Mouse (Mus musculus) G1E (cell line): ENCODE results near the gene Zfp810. TPM values are rescaled to one million over a fixed set of nuclear protein-coding genes. Genes with fewer than 3 reads are reported as not detected.
"Not testable (repeated sequence)": the region's sequence is repeated elsewhere in the genome, so short reads cannot be mapped to it uniquely, and the experiment has no call there.

Source experiments
- ATAC-seq: 2 replicates; pipeline ENCODE4 v1.8.0; 2016; ENCODE audit warnings: mild to moderate bottlenecking; ENCODE audit not compliant: insufficient number of reproducible peaks, poor library complexity, low FRiP score, severe bottlenecking; ENCODE audit errors: extremely low read depth
- DNase-seq: peaks from one replicate; pipeline ENCODE4 v3.0.0; 2012; ENCODE audit warnings: low spot score
- H3K27me3 ChIP-seq: 2 replicates; pipeline ENCODE4 v1.6.1; 2012; ENCODE audit warnings: mild to moderate bottlenecking, low read length, inconsistent platforms; ENCODE audit not compliant: insufficient read depth
- H3K36me3 ChIP-seq: replicated peaks from 2 replicates; pipeline ENCODE3; 2012; ENCODE audit warnings: mild to moderate bottlenecking, inconsistent platforms
- H3K4me1 ChIP-seq: 2 replicates; pipeline ENCODE4 v1.6.1; 2012; ENCODE audit warnings: low read depth, low read length, inconsistent platforms, mixed read lengths; ENCODE audit not compliant: insufficient read depth
- H3K4me3 ChIP-seq: 2 replicates; pipeline ENCODE4 v1.5.1; 2012; ENCODE audit warnings: low read depth, mild to moderate bottlenecking, inconsistent platforms, low read length, moderate library complexity, mixed read lengths
- H3K9me3 ChIP-seq: replicated peaks from 2 replicates; pipeline ENCODE4 v1.6.1; 2012; ENCODE audit warnings: inconsistent platforms
- CTCF ChIP-seq: IDR thresholded peaks from 2 replicates; pipeline ENCODE4 v1.5.1; 2012; ENCODE audit warnings: low read depth, low read length, inconsistent platforms, mixed read lengths
- GATA1 ChIP-seq: IDR thresholded peaks from 2 replicates; pipeline ENCODE4 v1.6.1; 2012; ENCODE audit warnings: borderline replicate concordance, low read length, inconsistent platforms, mixed read lengths
- GATA2 ChIP-seq: IDR thresholded peaks from 2 replicates; pipeline ENCODE4 v1.6.1; 2012; ENCODE audit warnings: low read depth, low read length, inconsistent platforms, borderline replicate concordance
- POLR2AphosphoS5 ChIP-seq: IDR thresholded peaks from 2 replicates; pipeline ENCODE4 v1.6.1; 2012; ENCODE audit warnings: low read depth, low read length, inconsistent platforms; ENCODE audit not compliant: insufficient replicate concordance
- TAL1 ChIP-seq: conservative IDR thresholded peaks from 2 replicates; pipeline ENCODE4 v1.6.1; 2012; ENCODE audit warnings: low read depth, low read length, inconsistent platforms, mixed read lengths
- polyA plus RNA-seq: library from polyadenylated mRNA; stranded (reverse); fragments of >175 nt; gene quantifications from 2 replicates; pipeline ENCODE4 v1.2.3, GENCODE M21; 2012
- total RNA-seq, 2 experiments: library from RNA; stranded (forward) in 1 of 2; stranded (reverse) in 1 of 2; fragments of 200-1000 nt in 1 of 2; fragments of >200 nt in 1 of 2; fragmentation: Nextera tagmentation in 1 of 2; gene quantifications; 2 replicates each; pipeline ENCODE4 v1.2.3; 2014 to 2017

The Zfp810 gene
- total and polyA plus RNA-seq, 3 experiments, result 3.3 to 18.4 (median 13.2) TPM

DNA sequence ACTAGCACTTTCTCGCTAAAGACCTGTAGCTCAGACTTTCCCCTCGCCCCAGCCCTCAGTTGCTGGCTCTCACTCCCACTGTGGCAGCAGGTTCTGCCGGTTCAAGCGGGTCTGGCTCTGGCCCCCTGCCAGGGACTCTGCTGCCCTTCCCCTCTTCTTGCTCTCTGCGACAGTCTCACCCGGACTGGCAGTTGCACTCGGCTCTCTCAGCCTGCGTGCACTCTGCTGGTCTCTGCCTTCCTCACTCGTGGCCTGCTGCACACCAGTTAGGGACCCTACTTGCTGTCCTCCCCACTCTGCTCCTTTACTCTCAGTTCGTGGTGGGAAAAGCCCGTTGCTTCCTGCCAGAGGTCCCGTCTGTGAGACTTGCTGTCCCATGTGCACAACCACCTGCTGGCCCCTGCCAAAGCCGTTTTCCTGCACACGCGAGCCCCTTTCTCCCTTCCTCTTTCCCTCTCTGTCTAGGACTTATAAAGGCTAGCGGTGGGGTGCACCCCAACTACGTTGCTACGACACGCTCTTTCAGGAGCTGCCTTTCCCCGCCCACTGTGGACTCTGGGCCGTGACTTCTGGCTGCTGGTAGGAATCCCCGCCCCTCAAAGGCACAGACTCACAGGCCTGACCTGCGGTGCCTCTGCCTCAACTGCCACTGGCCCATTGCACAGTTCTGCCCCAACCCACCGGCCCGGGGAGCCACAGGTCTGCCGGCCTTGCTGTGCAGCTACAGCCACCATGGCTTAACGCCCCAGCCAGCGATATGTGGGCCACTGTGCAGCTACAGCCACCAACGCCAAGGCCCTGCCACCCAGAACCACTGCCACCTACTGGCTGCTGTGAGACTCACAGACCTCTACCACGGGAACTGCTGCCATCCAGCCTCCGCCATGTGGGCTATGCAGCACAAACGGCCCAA is 20.3 kb upstream of the Zfp810 start:
- Histone ChIP-seq H3K4me3 (peak overlapping the region; percentile 74), H3K9me3 (0 out of 2 replicates have a peak, but pooled peaks cover 2% of the 10 kb centered on the region), H3K27me3 (no peaks in the 10 kb centered on the region), H3K36me3 (peaks cover 30% of the 10 kb centered on the region), H3K4me1 (peaks cover 48% of the 10 kb centered on the region)
- TF ChIP-seq TAL1 (no peak), CTCF (peak; percentile 87), GATA1 (no peak), POLR2AphosphoS5 (peak; percentile 79; the same call in 1 of the 2 replicates), GATA2 (no peak)
- ATAC-seq (peak; percentile 80), DNase-seq (peak; percentile 75)

- peak overlapping the region; percentile 74 for H3K4me3 ChIP-seq
- TF ChIP-seq GATA1 (no peak), TAL1 (no peak), POLR2AphosphoS5 (no peak), CTCF (no peak), GATA2 (no peak)
- H3K36me3 ChIP-seq, result peaks cover 24% of the 10 kb centered on the region
- DNase-seq, result no peak
- H3K9me3 ChIP-seq, result 0 out of 2 replicates have a peak, but pooled peaks cover 2% of the 10 kb centered on the region
- no peaks in the 10 kb centered on the region for H3K27me3 ChIP-seq
- no peak for ATAC-seq
- peaks cover 55% of the 10 kb centered on the region for H3K4me1 ChIP-seq
These were observed 19.6 kb upstream of the Zfp810 start for GRCm38 (mm10) chr9:22327099-22327474.

DNA sequence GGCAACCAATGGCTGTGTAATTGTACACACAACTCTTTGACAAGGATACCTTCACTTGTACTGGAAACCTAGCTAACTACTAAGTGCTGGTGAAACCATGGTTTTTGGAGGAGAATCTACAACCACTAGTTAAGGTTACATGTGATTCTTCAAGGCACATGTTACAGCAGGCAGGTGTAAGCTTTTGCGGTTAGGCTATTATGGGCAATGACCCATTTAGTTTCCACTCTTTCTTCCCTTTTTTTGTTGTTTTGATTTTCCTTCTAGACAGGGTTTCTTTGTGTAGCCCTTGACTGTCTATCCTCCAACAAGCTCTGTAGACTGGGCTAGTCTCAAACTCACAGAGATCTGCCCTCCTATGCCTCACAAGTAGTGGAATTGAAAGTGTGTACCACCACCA is 17.1 kb upstream of the Zfp810 start:
- Histone ChIP-seq H3K9me3 (0 out of 2 replicates have a peak, but pooled peaks cover 2% of the 10 kb centered on the region), H3K36me3 (peaks cover 9% of the 10 kb centered on the region), H3K4me1 (peaks cover 47% of the 10 kb centered on the region), H3K27me3 (no peaks in the 10 kb centered on the region), H3K4me3 (no peak overlapping the region)
- DNase-seq, result no peak
- TF ChIP-seq POLR2AphosphoS5, result no peak
- TF ChIP-seq CTCF, result no peak
- no peak for ATAC-seq

DNA sequence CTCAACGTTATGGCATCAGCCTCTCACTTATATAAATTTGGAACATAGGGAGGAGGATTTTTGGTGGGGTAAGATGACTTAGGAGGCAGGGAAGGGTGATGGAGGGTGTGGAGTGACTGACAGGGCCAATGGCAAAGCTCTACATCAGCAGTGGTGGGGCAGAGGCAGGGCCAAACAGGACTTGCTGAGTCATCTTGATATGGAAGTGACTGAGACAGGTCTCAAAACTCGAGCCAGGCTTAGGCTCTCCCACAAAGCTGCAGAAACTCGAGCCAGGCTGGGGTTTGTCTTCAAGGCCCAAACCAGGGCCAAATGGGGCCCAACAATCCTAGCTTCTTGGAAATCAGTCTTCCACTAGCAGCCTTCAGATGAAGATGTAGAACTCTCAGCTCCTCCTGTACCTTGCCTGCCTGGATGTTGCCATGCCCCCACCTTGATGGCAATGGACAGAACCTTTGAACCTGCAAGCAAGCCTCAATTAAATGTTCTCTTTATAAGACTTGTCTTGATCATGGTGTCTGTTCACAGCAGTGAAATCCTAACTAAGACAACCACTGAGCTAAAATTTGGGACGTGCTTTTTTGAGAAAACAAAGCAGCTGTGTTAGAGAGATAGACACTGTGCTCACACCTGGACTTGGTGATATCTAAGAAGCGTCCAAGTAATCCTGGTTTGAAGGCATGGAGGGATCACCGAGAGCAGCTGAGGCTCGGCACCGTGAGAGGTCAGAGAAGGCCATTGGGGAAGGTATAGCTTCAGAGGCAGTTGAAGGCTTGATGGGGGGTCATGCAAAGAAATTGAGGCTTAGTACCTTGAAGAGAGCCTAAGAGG is 15.1 kb upstream of the Zfp810 start:
- DNase-seq, result no peak
- TF ChIP-seq CTCF (no peak), TAL1 (peak; percentile 25; the same call in 1 of the 2 replicates), GATA2 (no peak), POLR2AphosphoS5 (no peak), GATA1 (no peak)
- Histone ChIP-seq H3K4me1 (peaks cover 36% of the 10 kb centered on the region), H3K36me3 (peaks cover 2% of the 10 kb centered on the region), H3K27me3 (no peaks in the 10 kb centered on the region), H3K9me3 (peaks cover 10% of the 10 kb centered on the region), H3K4me3 (no peak overlapping the region)
- no peak for ATAC-seq

DNA sequence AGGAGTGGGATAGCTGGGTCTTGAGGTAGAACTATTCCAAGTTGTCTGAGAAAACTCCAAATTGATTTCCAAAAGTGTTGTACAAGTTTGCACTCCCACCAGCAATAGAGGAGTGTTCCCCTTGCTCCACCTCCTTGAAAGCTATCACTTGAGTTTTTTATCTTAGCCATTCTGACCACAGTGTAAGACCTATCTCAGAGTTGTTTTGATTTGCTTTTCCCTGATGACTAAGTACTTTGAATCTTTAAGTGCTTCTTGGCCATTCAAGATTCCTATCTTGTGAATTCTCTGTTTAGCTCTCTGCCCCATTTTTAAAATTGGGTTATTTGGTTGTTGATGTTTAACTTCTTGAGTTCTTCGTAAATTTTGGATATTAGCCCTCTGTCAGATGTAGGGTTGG is 11.7 kb upstream of the Zfp810 start:
- no peak overlapping the region for H3K4me3 ChIP-seq
- H3K9me3 ChIP-seq, result peaks cover 17% of the 10 kb centered on the region
- peaks cover 20% of the 10 kb centered on the region for H3K4me1 ChIP-seq
- TF ChIP-seq CTCF, result no peak
- no peak for TF ChIP-seq GATA1
- no peak for TF ChIP-seq POLR2AphosphoS5
- DNase-seq (no peak), ATAC-seq (no peak)
- H3K36me3 ChIP-seq, result peaks cover 2% of the 10 kb centered on the region
- H3K27me3 ChIP-seq, result no peaks in the 10 kb centered on the region

GRCm38 (mm10) chr9:22316047-22316446 is 8.6 kb upstream of the Zfp810 start:
- not testable (repeated sequence) for H3K36me3 ChIP-seq, H3K4me3 ChIP-seq, DNase-seq, H3K4me1 ChIP-seq, ATAC-seq, H3K27me3 ChIP-seq
- H3K9me3 ChIP-seq, result peaks cover 28% of the 10 kb centered on the region
